Mouse (Mus musculus) CH12.LX (cell line): ENCODE results near the gene Gapdh. TPM values are rescaled to one million over a fixed set of nuclear protein-coding genes. Genes with fewer than 3 reads are reported as not detected.

Experiments used
- DNase-seq: peaks from one replicate; pipeline ENCODE4 v3.0.0-alpha.2; 2013; ENCODE audit errors: extremely low read depth
- H3K27ac ChIP-seq: 2 replicates; pipeline ENCODE4 v1.5.1; 2012; ENCODE audit warnings: low read depth, mild to moderate bottlenecking, control low read depth, moderate library complexity; ENCODE audit not compliant: insufficient read depth
- H3K27me3 ChIP-seq: replicated peaks from 2 replicates; pipeline ENCODE3; 2012; ENCODE audit warnings: inconsistent platforms
- H3K36me3 ChIP-seq, 2 experiments: replicated peaks in 1 of 2; 2 replicates each; pipeline versions ENCODE3 to v1.6.1; 2012; ENCODE audit warnings: inconsistent platforms in 1 of 2, low read length in 1 of 2, mild to moderate bottlenecking in 1 of 2, mixed read lengths in 1 of 2, moderate library complexity in 1 of 2; ENCODE audit not compliant: control insufficient read depth in 1 of 2, insufficient read depth in 1 of 2
- H3K4me1 ChIP-seq, 2 experiments: 2 replicates each; pipeline ENCODE4 v1.6.1; 2012; ENCODE audit warnings: inconsistent platforms in 1 of 2, moderate library complexity in 1 of 2; ENCODE audit not compliant: insufficient read depth in 2 of 2, control insufficient read depth in 1 of 2
- H3K4me2 ChIP-seq: 2 replicates; pipeline ENCODE4 v1.6.1; 2012; ENCODE audit warnings: low read depth, mild to moderate bottlenecking, control low read depth; ENCODE audit not compliant: poor library complexity, insufficient read depth, severe bottlenecking
- H3K4me3 ChIP-seq, 3 experiments: fragments of 150-350 bp in 1 of 3; sonication (generic) in 1 of 3; replicated peaks in 1 of 3; 2 replicates each; pipeline versions ENCODE3 to v1.5.1; 2011 to 2012; ENCODE audit warnings: low read depth in 2 of 3, low read length in 2 of 3, mild to moderate bottlenecking in 2 of 3, moderate library complexity in 2 of 3, control low read depth in 1 of 3, improper control_type of control experiment in 1 of 3, inconsistent platforms in 1 of 3, mixed read lengths in 1 of 3; ENCODE audit not compliant: poor library complexity in 1 of 3
- H3K79me2 ChIP-seq: replicated peaks from 2 replicates; pipeline ENCODE4 v1.6.1; 2012; ENCODE audit warnings: mild to moderate bottlenecking, moderate library complexity; ENCODE audit not compliant: control insufficient read depth, poor library complexity, insufficient read depth, severe bottlenecking; ENCODE audit errors: extremely low read depth
- H3K9ac ChIP-seq: 2 replicates; pipeline ENCODE4 v1.6.1; 2012; ENCODE audit warnings: low read depth, mild to moderate bottlenecking, control low read depth, moderate library complexity; ENCODE audit not compliant: insufficient read depth
- H3K9me3 ChIP-seq: replicated peaks from 2 replicates; pipeline ENCODE3; 2012; ENCODE audit warnings: low read length, inconsistent platforms, mixed read lengths
- BHLHE40 ChIP-seq: IDR thresholded peaks from 2 replicates; pipeline ENCODE4 v1.6.1; 2011; ENCODE audit warnings: mild to moderate bottlenecking, low read depth, low read length, improper control_type of control experiment
- CHD1 ChIP-seq: IDR thresholded peaks from 2 replicates; pipeline ENCODE4 v1.6.1; 2012; ENCODE audit warnings: low read depth, low read length, improper control_type of control experiment, inconsistent platforms
- CHD2 ChIP-seq: IDR thresholded peaks from 2 replicates; pipeline ENCODE4 v1.6.1; 2011; ENCODE audit warnings: low read length, improper control_type of control experiment
- CTCF ChIP-seq, 2 experiments: IDR thresholded peaks in 1 of 2; conservative IDR thresholded peaks in 1 of 2; 2 replicates each; pipeline ENCODE4 v1.5.1; 2011 to 2012; ENCODE audit warnings: low read depth in 2 of 2, low read length in 2 of 2, improper control_type of control experiment in 1 of 2, inconsistent platforms in 1 of 2, mild to moderate bottlenecking in 1 of 2, moderate library complexity in 1 of 2
- E2F4 ChIP-seq: IDR thresholded peaks from 2 replicates; pipeline ENCODE4 v1.6.1; 2011; ENCODE audit warnings: low read depth, low read length, improper control_type of control experiment; ENCODE audit not compliant: insufficient replicate concordance
- ELF1 ChIP-seq: IDR thresholded peaks from 2 replicates; pipeline ENCODE4 v1.6.1; 2014; ENCODE audit warnings: low read depth, mild to moderate bottlenecking, inconsistent platforms, low read length, improper control_type of control experiment
- EP300 ChIP-seq: IDR thresholded peaks from 2 replicates; pipeline ENCODE4 v1.6.1; 2011; ENCODE audit warnings: low read length, improper control_type of control experiment
- ETS1 ChIP-seq: conservative IDR thresholded peaks from 2 replicates; pipeline ENCODE4 v1.6.1; 2012; ENCODE audit warnings: low read depth, mild to moderate bottlenecking, inconsistent platforms, low read length, improper control_type of control experiment, moderate library complexity
- GABPA ChIP-seq: IDR thresholded peaks from 2 replicates; pipeline ENCODE4 v1.6.1; 2012; ENCODE audit warnings: low read depth, low read length, improper control_type of control experiment, inconsistent platforms; ENCODE audit not compliant: insufficient replicate concordance
- HCFC1 ChIP-seq: IDR thresholded peaks from 2 replicates; pipeline ENCODE4 v1.6.1; 2012; ENCODE audit warnings: low read depth, mild to moderate bottlenecking, inconsistent platforms, low read length, improper control_type of control experiment
- IRF4 ChIP-seq: IDR thresholded peaks from 2 replicates; pipeline ENCODE4 v1.6.1; 2014; ENCODE audit warnings: low read depth, mild to moderate bottlenecking, inconsistent platforms, low read length, improper control_type of control experiment
- JUN ChIP-seq: IDR thresholded peaks from 2 replicates; pipeline ENCODE4 v1.6.1; 2011; ENCODE audit warnings: low read depth, mild to moderate bottlenecking, low read length, improper control_type of control experiment, moderate library complexity; ENCODE audit not compliant: insufficient read depth
- JUND ChIP-seq: conservative IDR thresholded peaks from 2 replicates; pipeline ENCODE4 v1.6.1; 2011; ENCODE audit warnings: low read depth, low read length, improper control_type of control experiment
- KAT2A ChIP-seq: IDR thresholded peaks from 2 replicates; pipeline ENCODE4 v1.6.1; 2012; ENCODE audit warnings: low read length, improper control_type of control experiment, inconsistent platforms; ENCODE audit not compliant: insufficient replicate concordance
- MAFK ChIP-seq: IDR thresholded peaks from 2 replicates; pipeline ENCODE4 v1.6.1; 2011; ENCODE audit warnings: low read length, improper control_type of control experiment; ENCODE audit not compliant: insufficient replicate concordance
- MAX ChIP-seq: IDR thresholded peaks from 2 replicates; pipeline ENCODE4 v1.6.1; 2011; ENCODE audit warnings: low read length, improper control_type of control experiment
- MAZ ChIP-seq: IDR thresholded peaks from 2 replicates; pipeline ENCODE4 v1.6.1; 2012; ENCODE audit warnings: low read depth, mild to moderate bottlenecking, inconsistent platforms, low read length, improper control_type of control experiment, moderate library complexity
- MEF2A ChIP-seq: IDR thresholded peaks from 2 replicates; pipeline ENCODE4 v1.6.1; 2014; ENCODE audit warnings: low read depth, mild to moderate bottlenecking, inconsistent platforms, low read length, improper control_type of control experiment, borderline replicate concordance
- MXI1 ChIP-seq: IDR thresholded peaks from 2 replicates; pipeline ENCODE4 v1.6.1; 2011; ENCODE audit warnings: mild to moderate bottlenecking, low read depth, low read length, improper control_type of control experiment
- MYC ChIP-seq: IDR thresholded peaks from 2 replicates; pipeline ENCODE4 v1.6.1; 2011; ENCODE audit warnings: low read depth, mild to moderate bottlenecking, improper control_type of control experiment, low read length
- NELFE ChIP-seq: IDR thresholded peaks from 2 replicates; pipeline ENCODE4 v1.6.1; 2011; ENCODE audit warnings: low read depth, low read length, improper control_type of control experiment
- NRF1 ChIP-seq: IDR thresholded peaks from 2 replicates; pipeline ENCODE4 v1.6.1; 2014; ENCODE audit warnings: low read depth, mild to moderate bottlenecking, inconsistent platforms, low read length, improper control_type of control experiment, moderate library complexity
- PAX5 ChIP-seq: IDR thresholded peaks from 2 replicates; pipeline ENCODE4 v1.6.1; 2012; ENCODE audit warnings: low read length, inconsistent platforms, mixed read lengths
- POLR2A ChIP-seq: IDR thresholded peaks from 2 replicates; pipeline ENCODE4 v1.6.1; 2011; ENCODE audit warnings: low read depth, mild to moderate bottlenecking, improper control_type of control experiment, low read length
- POLR2AphosphoS2 ChIP-seq: IDR thresholded peaks from 2 replicates; pipeline ENCODE4 v1.6.1; 2011; ENCODE audit warnings: low read depth, low read length, improper control_type of control experiment
- RAD21 ChIP-seq: IDR thresholded peaks from 2 replicates; pipeline ENCODE4 v1.6.1; 2011; ENCODE audit warnings: low read depth, mild to moderate bottlenecking, low read length, improper control_type of control experiment, moderate library complexity
- RCOR1 ChIP-seq: conservative IDR thresholded peaks from 2 replicates; pipeline ENCODE4 v1.6.1; 2012; ENCODE audit warnings: low read depth, mild to moderate bottlenecking, inconsistent platforms, low read length, improper control_type of control experiment
- SIN3A ChIP-seq: IDR thresholded peaks from 2 replicates; pipeline ENCODE4 v1.6.1; 2012; ENCODE audit warnings: low read length, improper control_type of control experiment, inconsistent platforms
- SMC3 ChIP-seq: IDR thresholded peaks from 2 replicates; pipeline ENCODE4 v1.6.1; 2011; ENCODE audit warnings: low read depth, low read length, improper control_type of control experiment
- TBP ChIP-seq: conservative IDR thresholded peaks from 2 replicates; pipeline ENCODE4 v1.6.1; 2011; ENCODE audit warnings: low read depth, low read length, improper control_type of control experiment
- TCF12 ChIP-seq: IDR thresholded peaks from 2 replicates; pipeline ENCODE4 v1.6.1; 2014; ENCODE audit warnings: low read depth, mild to moderate bottlenecking, inconsistent platforms, low read length, improper control_type of control experiment
- UBTF ChIP-seq: IDR thresholded peaks from 2 replicates; pipeline ENCODE4 v1.6.1; 2012; ENCODE audit warnings: low read depth, mild to moderate bottlenecking, inconsistent platforms, low read length, improper control_type of control experiment, moderate library complexity
- USF1 ChIP-seq: IDR thresholded peaks from 2 replicates; pipeline ENCODE4 v1.6.1; 2014; ENCODE audit warnings: low read depth, mild to moderate bottlenecking, inconsistent platforms, low read length, improper control_type of control experiment
- USF2 ChIP-seq: conservative IDR thresholded peaks from 2 replicates; pipeline ENCODE4 v1.6.1; 2011; ENCODE audit warnings: low read depth, low read length, improper control_type of control experiment
- ZC3H11A ChIP-seq: IDR thresholded peaks from 2 replicates; pipeline ENCODE4 v1.6.1; 2012; ENCODE audit warnings: low read depth, mild to moderate bottlenecking, inconsistent platforms, low read length, improper control_type of control experiment
- ZKSCAN1 ChIP-seq: IDR thresholded peaks from 2 replicates; pipeline ENCODE4 v1.6.1; 2012; ENCODE audit warnings: low read depth, inconsistent platforms, low read length, improper control_type of control experiment, borderline replicate concordance
- ZMIZ1 ChIP-seq: IDR thresholded peaks from 2 replicates; pipeline ENCODE4 v1.6.1; 2012; ENCODE audit warnings: low read depth, mild to moderate bottlenecking, inconsistent platforms, low read length, improper control_type of control experiment
- ZNF384 ChIP-seq: IDR thresholded peaks from 2 replicates; pipeline ENCODE4 v1.6.1; 2012; ENCODE audit warnings: low read depth, low read length, improper control_type of control experiment, inconsistent platforms
- dilution Hi-C: fragments of 300-500 bp; cut with MboI; formaldehyde crosslinking; loops from 2 replicates; pipeline ENCODE4 v1.14.3; 2020; ENCODE audit warnings: low sequenced_read_pairs; ENCODE audit not compliant: extremely low pct_unique_long_range_greater_than_20kb, extremely low pct_ligation_motif_present
- in situ Hi-C: fragments of 300-500 bp; cut with MboI; formaldehyde crosslinking; loops from 3 replicates; pipeline ENCODE4 v1.14.3; 2019; ENCODE audit warnings: low sequenced_read_pairs, low pct_ligation_motif_present, low pct_unique_long_range_greater_than_20kb, mixed read lengths
- polyA plus RNA-seq: library from polyadenylated mRNA; unstranded; fragments of >175 nt; gene quantifications from 2 replicates; pipeline ENCODE4 v1.2.1, GENCODE M21; 2012; ENCODE audit warnings: low read depth; ENCODE audit not compliant: insufficient read length
- total RNA-seq, 2 experiments: library from RNA; depleted of rRNA; stranded (reverse); fragments of 300-350 nt in 1 of 2; fragments of >200 nt in 1 of 2; gene quantifications; 2 replicates each; pipeline ENCODE4 v1.2.3; 2012 to 2014

The Gapdh gene
- total and polyA plus RNA-seq, 3 experiments = 2,268 to 2,925 (median 2,654) TPM

- dilution Hi-C loops = no loop called here
- in situ Hi-C loops = no loop called here
- DNase-seq = peak; percentile 93
These were observed 21.3 kb downstream of the Gapdh start, which contains the start of gene Iffo1 for GRCm38 (mm10) chr6:125145001-125145400. Gene Iffo1 (plus strand): TSS chr6:125145241.

GRCm38 (mm10) chr6:125143904-125144303 lies 22.4 kb downstream of the Gapdh start:
- Histone ChIP-seq H3K27ac (peak overlapping the region; percentile 42; the same call in 1 of the 2 replicates), H3K9ac (no peak overlapping the region), H3K27me3 (no peaks in the 10 kb centered on the region), H3K9me3 (no peaks in the 10 kb centered on the region), H3K4me3 (no peak overlapping the region), H3K79me2 (peaks cover 18% of the 10 kb centered on the region), H3K4me1 (peaks cover 9 to 41% of the 10 kb centered on the region in 2 experiments), H3K36me3 (peaks cover 53 to 76% of the 10 kb centered on the region in 2 experiments), H3K4me2 (no peak overlapping the region)
- DNase-seq = no peak
- TF ChIP-seq MAFK (no peak), UBTF (no peak), ZNF384 (no peak), JUN (no peak), HCFC1 (no peak), SIN3A (no peak), CTCF (conservative IDR thresholded peaks at IDR 0.05 in 1 of 2, IDR thresholded peaks at IDR 0.05 in 1 of 2; ENCODE audit: low read depth in 2 of 2, low read length in 2 of 2) (no peak), CHD1 (no peak), RCOR1 (no peak), TCF12 (no peak), POLR2A (no peak; the same call in 1 of the 2 replicates), CHD2 (no peak), USF1 (no peak), PAX5 (no peak), USF2 (no peak), KAT2A (no peak), E2F4 (no peak), ETS1 (no peak)
- dilution Hi-C loops (no loop called here), in situ Hi-C loops (no loop called here)

More at GRCm38 (mm10) chr6:125145001-125145400, 21.3 kb downstream of the Gapdh start, which contains the start of gene Iffo1:
- no peaks in the 10 kb centered on the region for H3K9me3 ChIP-seq
- peak within 1 kb of the TSS; percentile 66 for H3K9ac ChIP-seq
- peak within 1 kb of the TSS; percentile 83 to 89 (median 87) for H3K4me3 ChIP-seq
- peaks cover 18% of the 10 kb centered on the region for H3K79me2 ChIP-seq
- H3K27me3 ChIP-seq = no peaks in the 10 kb centered on the region
- TF ChIP-seq EP300 (no peak), USF1 (no peak), ZMIZ1 (peak; percentile 83), POLR2A (peak; percentile 70), SMC3 (peak; percentile 16; the same call in 1 of the 2 replicates), MAX (no peak), MAFK (no peak), GABPA (no peak), USF2 (no peak), RAD21 (no peak), POLR2AphosphoS2 (peak; percentile 92), KAT2A (0 out of 2 replicates have a peak, but pooled peaks have one; percentile 23), CHD1 (no peak), PAX5 (no peak), ELF1 (peak; percentile 53; the same call in 1 of the 2 replicates), MEF2A (no peak), CTCF (conservative IDR thresholded peaks at IDR 0.05 in 1 of 2, IDR thresholded peaks at IDR 0.05 in 1 of 2; ENCODE audit: low read depth in 2 of 2, low read length in 2 of 2) (peak in 1 of 2 experiments; percentile 41; a peak in 2 of 4 replicates), RCOR1 (no peak), IRF4 (no peak), TCF12 (no peak), ZNF384 (no peak), NELFE (peak; percentile 56; the same call in 1 of the 2 replicates), JUND (no peak), SIN3A (no peak; the same call in 1 of the 2 replicates), NRF1 (0 out of 2 replicates have a peak, but pooled peaks have one; percentile 23), MAZ (no peak), BHLHE40 (no peak), CHD2 (peak; percentile 97), HCFC1 (peak; percentile 71), ZC3H11A (no peak), ZKSCAN1 (no peak), UBTF (no peak), TBP (peak; percentile 71; the same call in 1 of the 2 replicates), MYC (no peak), JUN (no peak), E2F4 (no peak), ETS1 (no peak), MXI1 (no peak)
- peak within 1 kb of the TSS; percentile 42; the same call in 1 of the 2 replicates for H3K27ac ChIP-seq
- peak within 1 kb of the TSS; percentile 66 for H3K4me2 ChIP-seq
- H3K4me1 ChIP-seq = peaks cover 9 to 42% of the 10 kb centered on the region in 2 experiments
- H3K36me3 ChIP-seq = peaks cover 49 to 75% of the 10 kb centered on the region in 2 experiments
